Mouse (Mus musculus) layer of hippocampus, adult 8-10 months (tissue): Measurements from ENCODE around the gene Wbp2. TPM values are rescaled to one million over a fixed set of nuclear protein-coding genes. Genes with fewer than 3 reads are reported as not detected.
"Not testable (repeated sequence)": the region's sequence is repeated elsewhere in the genome, so short reads cannot be mapped to it uniquely, and the experiment has no call there.

ENCODE experiments used
- DNase-seq, 2 experiments: peaks; one replicate each; pipeline ENCODE4 v3.0.0; 2022; ENCODE audit warnings: low spot score in 2 of 2
- total RNA-seq, 4 experiments: library from RNA; stranded (reverse); gene quantifications; 2 replicates each; pipeline ENCODE4 v1.2.4; 2022

The Wbp2 gene
- 100 to 1,000 TPM; 387 to 440 (median 429) TPM for total RNA-seq

DNA sequence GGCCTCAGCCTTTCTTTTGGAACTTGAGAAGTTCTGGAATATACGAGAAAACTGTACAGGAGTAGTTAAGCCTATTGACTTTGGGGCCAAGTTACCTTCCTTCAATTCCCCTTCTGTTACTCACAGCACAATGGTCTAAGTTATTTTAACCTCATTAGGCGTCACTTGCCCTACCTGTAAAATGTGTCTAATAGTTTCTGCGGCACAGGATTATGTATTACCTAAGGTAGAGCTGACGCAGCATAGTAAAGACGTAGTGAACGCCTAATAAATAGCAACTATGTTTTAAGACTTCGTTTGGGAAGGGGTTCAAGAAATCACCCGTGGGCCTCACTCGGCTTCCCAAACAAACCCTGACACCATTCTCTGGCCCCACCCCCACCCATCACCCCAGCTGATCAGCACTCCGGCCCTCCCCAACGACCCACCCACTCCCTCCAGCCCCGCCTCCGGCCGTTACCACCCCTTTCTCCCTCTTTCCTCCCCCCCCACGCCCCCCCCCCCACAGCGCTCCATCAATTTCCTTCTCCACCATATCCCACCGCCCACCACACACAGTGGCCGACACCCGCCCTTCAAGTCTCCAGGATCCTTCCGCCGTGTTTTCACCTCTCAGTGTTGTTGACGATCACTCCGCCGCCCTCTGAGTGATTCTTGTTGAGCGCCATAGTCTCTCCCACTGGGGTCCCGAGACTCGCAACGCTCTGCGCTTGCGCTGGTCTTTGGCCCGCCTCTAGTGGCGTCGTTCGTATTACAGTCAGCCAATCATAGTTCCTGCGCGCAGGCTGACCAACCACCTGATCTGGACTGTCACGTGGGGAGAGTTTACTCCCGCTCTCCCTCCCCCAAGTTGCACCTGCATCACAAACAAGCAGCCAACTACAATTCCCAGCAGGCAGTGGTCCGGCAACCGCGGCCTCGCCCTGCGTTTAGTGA, at the start of gene Wbp2:
Wbp2 (minus strand) TSS at position 738 of the 936 bp plus-strand sequence.
- peak; percentile 99 to 100 for DNase-seq

DNA sequence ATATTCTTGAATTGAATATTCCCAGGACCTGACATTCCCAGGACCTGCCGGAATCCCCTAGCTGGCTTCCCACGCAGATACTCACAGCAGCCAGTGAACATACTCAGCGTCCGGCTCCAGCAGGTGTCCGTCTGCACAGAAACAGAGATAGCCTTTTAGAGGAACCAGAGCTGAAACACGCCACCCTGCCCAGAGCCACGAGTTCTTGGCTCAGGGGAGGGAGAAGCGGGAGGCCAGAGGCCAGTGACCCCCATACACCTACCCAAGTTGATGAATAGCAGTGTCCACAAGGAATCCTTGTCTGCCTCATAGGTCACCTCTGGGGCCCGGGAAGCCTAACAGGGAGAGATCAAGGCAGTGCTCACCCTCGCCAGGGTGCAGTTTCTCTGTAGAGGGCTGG, 47.4 kb upstream of the Wbp2 start:
- no peak for DNase-seq

DNA sequence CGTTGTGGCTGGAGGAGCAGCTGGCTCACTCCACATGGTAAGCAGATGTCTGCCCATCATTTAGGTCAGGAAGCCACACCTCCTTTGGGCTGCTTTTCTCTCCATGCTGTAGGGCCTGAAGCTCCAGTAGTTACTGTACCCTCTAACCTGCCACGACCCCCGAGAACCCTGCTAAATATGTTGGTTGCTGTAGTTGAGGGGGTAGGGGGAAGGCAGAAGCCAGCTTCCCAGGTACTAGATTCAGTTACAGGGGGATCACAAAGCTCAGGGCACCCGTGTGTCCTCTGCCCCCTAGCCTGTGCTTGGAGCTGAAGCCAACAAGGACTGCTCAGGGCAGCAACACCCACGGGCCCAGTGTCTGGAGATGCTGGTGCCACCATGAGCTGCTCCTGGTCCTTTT, 46.7 kb upstream of the Wbp2 start:
- DNase-seq, result no peak

DNA sequence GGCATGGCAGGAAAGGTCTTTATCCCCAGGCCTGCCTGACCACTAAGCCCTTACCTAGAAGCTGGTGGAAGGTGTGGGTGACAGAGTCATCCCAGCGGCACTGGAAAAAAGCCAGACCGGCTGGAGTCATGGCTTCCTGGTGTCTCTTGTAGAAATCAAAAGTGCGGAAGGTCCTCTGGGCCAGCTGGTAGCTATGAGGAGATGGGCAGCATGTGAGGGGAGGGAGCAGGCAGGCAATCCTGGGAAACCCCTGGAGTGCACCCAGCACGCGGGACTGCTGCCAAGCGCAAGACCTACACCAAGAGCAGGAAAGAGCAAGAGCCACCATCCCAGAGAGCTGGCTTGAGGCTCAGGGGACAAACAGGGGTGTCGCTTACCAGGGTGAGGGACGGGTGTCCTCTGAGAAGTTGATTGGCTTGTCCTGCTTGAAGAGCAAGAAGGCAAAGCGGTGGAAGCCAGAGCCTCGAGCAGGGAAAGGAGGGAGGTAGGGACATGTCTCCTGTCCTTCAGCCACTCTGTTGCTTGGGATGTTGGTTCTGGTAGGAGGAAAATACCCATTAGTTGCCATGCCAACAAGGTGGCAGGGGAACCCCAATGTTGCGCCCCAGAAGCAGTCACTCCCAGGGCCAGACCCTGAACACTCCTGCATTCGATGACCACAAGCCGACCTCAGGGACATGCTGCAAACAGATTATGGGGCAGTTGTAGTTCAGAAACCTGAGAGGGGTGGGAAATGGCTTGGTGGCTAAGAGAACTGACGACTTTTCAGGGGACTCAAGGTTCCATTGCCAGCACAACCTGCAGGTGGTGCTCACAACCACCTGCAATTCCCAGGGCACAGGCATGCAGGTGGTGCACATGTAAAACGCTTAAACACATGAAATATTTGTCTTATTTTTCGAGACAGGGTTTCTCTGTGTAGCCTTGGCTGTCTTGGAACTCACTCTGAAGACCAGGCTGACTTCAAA, 45.9 kb upstream of the Wbp2 start:
- DNase-seq, result no peak

DNA sequence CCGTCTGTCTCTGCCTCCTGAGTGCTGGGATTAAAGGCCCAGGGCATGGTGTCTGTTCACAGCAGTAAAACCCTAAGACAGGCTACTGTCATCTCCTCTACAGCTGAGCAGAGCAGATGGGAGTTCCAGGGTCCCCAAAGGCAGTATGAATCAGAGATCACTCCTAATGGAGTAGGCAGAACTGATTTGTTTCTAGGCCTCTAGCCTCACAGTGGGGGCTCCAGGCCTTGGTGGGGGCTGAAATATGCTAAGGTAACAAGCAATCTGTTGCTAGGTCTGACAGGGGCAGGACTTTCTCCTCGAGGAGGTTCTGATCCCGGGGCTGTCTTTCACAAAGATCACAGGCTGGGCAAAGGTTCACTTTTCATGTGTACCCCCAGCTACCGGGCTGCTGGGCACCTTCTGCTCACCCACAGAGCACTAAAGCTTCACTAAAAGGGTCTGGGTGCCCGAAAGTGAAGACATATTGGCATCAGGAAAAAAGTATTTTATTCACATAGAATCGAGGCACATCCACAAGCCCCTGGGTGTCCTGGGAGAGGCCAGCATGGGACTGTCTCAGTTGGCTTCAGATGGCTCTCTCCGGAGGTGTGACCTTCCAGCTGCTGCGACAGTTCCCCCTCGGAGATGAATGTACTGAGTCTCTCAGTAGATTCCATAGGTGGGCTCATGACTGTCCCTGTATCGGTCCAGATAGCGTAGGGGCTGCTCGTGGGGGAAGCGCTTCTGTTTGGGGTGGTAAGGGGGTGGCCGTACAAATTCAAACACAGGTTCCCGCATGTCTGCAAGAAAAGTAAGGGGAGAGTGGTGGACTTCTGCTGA, 44.8 kb upstream of the Wbp2 start:
- no peak for DNase-seq

DNA sequence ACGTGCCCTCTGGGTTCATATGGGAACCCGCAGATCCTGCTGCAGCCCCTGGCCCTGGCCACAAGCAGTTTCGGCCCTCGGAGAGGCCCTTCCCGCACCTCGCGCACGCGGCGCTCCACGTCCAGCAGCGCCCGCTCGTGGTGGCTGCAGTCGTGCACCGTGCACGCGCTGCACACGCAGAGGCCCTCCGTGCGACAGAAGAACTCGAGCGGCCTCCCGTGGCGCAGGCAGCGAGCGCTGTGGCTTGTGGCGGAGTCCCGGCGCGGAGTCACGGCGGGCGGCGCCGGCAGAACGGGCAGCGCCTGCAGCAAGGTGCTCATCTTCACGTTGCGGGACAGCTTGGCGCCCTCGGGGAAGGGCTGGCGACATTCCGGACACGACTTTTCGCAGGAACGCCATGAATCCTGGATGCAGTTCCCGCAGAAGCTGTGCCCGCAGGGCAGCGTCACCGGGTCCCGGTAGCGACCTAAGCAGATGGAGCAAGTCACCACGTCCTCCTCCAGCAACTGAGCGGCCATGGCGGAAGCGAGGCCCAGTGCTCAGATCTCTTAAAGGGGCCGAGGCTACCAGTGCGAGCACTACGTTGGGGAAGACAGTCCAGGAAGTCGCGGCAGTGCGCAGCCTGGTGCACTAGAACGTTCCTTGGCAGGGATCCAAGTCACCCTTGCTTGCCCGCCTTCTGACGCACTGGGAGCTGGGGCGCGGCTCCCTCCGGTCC, 43.9 kb upstream of the Wbp2 start, which contains the start of gene Trim65:
Trim65 (minus strand) TSS at position 641 of the 718 bp plus-strand sequence.
- DNase-seq, result peak; percentile 73 to 86

DNA sequence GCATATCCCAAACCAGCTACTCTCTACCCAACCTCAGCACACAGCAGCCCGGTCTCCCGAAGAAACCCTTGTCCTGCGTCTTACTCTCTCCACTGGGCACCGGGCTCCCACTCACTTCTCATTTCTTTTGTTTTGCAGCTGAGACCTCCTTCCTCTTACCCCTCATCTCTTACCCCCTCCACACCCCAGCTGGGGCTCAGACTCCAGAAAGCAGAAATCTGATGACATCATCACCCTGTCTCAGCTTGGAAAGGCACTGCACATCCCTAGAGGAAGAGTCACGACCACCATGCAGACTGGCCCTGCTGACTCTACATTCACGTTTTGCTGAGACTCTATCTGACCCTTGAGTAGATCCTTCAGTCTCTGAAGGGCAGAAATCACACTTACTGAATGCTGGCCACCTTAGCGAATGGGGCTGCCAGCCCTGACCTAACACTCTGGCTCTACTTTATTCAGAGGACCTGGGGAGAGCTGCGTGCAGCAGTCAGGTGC, 43.2 kb upstream of the Wbp2 start:
- DNase-seq, result no peak

DNA sequence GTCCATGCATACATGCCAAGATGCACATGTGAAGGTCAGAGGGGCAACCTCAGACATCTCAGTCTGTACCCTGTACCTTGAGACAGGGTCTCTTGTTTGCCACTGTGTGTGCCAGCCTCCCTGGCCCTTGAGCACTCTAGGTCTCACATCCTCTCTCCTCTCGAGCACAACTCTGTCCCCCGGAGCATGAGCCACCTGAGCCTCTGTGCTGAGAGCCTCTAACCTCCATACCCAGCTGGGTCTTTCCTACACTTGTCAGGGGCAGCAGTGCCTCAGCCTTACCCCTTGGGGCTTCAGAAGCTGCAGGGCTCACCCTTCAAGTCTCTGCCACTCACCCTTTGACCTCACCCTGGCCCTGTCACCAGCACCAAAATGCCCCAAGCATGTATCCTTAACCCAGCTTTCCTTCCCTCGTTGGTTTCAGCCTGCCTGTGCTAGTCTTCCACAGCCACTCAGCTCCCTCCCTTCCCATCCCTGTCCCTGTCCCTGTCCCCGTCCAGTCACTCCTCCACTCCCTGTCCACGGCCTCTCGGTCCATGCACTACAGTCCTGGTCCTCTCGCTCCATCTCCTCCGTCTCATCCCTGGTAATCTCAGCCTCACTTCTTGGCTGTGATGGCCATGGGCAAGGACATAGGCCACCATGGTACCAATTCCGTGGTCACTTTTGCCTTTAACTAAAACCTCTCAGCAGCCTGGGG, 42.4 kb upstream of the Wbp2 start:
- no peak for DNase-seq

DNA sequence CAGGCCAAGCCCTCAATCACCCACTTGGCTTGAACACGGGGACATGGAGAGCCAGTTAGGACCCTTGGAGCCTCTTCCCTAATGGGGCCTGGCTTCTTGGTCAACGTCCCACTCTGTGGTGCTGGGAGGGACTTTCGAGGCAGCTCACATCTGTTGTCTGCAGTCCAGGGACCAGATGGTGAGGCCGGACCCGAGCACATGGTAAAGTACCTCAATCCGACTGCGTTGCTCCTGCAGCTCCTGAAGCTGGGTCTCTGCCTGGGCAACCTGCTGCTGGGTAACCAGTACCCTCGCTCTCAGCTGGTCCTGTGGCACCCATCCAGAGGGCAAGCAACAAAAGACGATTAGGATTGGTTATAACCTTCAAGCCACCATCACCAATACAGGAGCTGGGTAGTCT, 41.2 kb upstream of the Wbp2 start:
- DNase-seq, result no peak

DNA sequence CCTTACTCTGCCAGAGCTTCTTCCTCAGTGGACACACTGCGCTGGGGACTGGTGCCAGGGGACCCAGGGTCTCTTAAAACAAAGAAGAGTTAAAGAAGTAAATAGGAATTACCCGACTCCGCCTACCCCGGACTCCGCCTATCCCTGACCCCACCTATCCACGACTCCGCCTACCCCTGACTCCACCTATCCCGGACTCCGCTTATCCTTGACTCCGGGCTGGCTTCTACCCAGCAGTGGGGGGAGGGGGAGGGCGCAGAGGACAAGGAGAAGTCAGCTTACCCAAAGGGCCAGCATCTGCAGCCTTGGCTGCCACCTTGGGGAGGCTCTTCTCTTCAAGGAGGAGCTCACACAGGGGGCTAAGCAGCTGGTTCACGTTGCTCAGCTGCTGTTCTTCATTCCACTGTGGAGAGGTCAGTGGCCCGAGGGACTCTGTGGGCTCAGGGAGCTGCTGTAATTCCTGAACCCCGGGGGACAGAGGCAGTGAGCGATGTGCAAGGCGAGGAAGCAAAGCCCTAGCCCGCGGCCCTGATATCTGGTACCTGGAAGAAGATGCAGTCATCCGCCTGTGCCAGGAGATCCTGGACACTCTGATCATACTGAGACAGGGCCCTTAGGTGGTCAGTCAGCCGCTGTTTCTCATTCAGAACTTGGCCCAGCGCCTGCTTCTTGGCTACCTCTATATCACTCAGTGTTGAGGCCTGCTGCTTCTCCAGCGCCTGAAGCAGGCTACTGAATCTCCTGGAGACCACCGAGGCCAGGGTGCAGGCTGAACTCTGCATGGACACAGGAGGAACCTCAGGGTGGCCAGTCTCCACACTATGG, 40.6 kb upstream of the Wbp2 start, which contains the start of gene Trim47:
Trim47 (minus strand) TSS at position 55 of the 825 bp plus-strand sequence.
- no peak for DNase-seq

DNA sequence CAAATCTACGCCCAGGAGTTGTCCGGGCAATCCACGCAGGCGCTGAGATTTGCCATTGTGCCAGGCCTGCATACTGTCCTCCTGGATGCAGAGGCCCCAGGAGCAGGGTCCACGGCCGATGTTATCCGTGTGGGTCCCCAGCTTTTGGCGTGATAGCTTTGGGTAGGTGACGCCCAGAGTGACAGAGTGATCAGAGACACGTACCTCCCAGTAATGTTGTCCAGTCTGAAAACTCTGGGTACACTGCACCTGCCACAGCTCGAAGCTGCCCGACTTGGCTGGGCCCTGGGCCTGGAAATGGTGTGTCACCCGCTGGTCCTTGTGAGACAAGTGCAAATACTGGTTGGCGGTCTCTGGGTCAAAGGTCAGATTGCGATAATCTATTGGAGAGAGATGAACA, 39.5 kb upstream of the Wbp2 start:
- DNase-seq, result no peak

DNA sequence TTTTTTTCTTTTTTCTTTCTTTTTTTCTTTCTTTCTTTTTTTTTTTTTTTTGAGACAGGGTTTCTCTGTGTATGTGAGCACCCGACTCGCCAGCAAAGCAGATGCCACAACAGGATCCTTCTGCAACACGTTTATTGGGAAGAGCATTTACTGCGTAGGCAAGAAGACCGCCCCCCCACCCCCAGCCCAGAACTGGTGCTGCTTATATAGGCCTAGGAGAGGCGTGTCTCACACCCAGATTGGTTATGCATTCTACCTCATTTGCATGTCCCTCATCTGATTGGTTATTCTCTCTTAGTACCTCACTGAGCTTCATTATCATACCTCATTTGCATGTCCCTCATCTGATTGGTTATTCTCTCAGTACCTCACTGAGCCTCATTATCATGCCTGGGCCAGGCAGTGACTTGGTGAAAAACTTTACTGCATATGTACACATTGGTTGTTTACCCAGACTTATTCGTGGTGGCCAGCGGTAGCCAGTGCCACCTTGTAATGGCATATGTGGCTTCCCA, 35.0 kb upstream of the Wbp2 start:
- DNase-seq, result not testable (repeated sequence)

DNA sequence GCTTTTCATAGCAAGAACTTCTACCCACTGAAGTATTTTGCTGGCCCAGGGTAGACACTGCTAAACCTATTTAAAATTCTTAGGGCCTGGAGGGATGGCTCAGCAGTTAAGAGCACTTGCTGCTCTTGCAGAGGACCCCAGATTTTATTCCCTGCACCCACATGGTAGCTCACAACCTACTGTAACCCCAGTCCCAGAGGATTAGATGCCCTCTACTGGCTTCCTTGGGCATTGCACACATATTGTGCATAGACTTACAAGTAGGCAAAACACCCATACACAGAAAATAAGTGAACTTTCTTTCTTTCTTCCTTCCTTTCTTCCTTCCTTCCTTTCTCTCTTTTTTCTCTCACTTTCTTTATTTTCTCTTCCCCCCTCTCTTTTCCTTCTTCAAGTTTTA, 31.0 kb upstream of the Wbp2 start:
- no peak for DNase-seq

DNA sequence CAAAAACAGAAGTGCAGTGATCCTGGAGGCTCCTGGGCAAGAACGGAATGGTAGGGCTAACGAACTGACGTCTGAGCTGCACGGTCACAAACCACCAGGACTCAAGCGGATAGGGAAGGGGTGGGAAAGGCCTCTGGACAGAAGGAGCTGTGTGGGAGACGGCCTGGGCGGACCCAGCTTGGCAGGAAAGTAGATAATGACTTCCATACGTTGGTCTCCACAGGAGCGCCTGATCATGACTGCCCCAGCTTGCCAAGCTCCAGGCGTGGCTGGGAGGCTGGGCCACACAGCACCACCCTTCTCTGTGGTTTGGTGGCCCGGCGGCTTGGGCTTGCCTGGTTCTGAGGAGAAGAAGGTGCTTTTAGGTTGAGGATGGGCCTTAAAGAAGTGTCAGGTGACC, 30.4 kb upstream of the Wbp2 start:
- no peak for DNase-seq

DNA sequence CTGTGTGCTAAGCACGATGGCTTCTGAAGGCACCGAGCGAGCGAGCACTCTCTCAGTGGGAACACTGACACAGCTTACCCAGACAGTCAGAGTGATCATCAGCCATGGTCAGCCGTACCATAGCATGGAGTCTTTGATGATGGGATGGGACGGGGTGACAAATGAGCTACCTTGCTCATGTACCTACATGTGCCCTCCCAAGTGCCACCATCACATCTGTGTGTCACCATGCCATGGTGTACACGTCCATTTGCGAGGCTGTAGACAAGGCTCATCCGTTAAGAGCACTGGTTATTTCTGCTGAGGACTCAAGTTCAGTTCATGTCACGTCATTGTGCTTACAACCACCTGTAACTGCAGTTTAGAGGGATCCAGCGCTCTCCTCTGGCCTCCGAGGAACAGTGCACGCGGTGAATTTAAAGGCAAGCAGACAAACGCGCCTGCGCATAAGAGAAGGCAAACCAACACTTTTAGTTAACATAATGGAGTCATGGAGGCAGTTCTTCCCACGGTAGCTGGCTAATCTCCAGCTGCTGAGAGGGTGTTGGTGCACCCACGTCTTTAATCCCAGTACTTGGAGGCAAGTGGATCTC, 24.9 kb upstream of the Wbp2 start:
- no peak for DNase-seq

DNA sequence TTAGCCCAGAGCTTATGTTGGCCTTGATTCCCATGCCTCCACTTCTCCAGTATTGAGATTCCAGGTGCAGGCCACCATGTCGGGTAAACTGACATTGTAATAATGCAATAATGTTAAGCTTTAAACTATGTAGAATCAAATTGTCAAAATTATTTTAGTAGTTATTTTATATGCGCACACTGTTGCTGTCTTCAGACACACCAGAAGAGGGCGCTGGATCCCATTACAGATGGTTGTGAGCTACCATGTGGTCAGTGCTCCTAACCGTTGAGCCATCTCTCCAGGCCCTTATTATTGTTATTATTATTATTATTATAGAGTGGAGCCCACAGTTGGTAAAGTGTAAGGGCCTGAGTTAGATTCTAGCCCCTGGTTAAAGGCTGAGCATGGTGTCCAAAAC, 24.3 kb upstream of the Wbp2 start:
- no peak for DNase-seq

DNA sequence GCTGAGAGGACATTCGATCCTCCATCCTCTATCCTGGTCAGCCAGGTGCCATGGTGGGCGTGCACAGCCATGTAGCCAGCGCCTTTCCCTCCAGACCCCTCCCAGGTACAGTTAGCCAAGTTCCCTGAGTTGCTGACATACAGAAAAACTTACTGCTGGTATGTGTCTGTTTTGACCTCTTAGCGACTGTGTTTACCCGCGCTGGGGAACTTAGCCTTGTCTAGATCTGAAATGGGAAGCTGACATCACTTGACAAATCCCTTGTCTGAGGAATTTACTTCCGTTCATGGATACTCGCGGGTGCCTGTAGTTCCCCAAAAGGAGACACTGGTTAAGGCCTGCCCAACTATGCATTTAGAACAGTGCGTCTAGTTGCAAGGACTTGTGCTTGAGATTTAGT, 23.7 kb upstream of the Wbp2 start:
- DNase-seq, result no peak

DNA sequence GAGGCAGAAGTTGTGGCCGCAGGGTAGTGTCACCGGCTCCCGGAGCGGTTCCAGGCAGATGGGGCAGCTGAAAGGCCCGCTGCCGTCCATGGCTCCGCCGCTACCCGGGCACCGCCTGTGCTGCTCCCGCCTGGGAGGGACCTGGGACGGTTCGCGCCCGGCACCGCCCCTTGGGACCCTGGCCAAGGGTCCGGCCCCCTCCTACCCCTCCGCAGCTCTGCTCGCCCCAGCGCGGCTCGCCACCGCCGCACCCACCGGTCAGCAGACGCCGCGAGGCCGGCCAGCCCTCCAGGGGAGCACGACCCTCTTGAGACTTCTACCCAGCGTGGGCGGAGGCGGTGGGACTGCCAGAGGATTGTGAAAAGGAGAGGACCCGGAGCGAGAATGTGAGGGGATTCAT, 23.3 kb upstream of the Wbp2 start:
- no peak for DNase-seq
